Mouse (Mus musculus) heart, embryonic 11.5 days (tissue): ENCODE measurements around the gene Gm15557. TPM values are rescaled to one million over a fixed set of nuclear protein-coding genes. Genes with fewer than 3 reads are reported as not detected.

Experiments used
- ATAC-seq: fragments of 200-750 bp; cut with Nextera tagmentation; replicated peaks from 2 replicates; pipeline ENCODE4 v1.8.0; 2017; ENCODE audit warnings: moderate library complexity; ENCODE audit not compliant: insufficient number of reproducible peaks, low FRiP score, low TSS enrichment
- H3K27ac ChIP-seq: fragments of 300-500 bp; sonication (generic); 2 replicates; pipeline ENCODE4 v1.5.1; 2014; ENCODE audit warnings: mild to moderate bottlenecking, low read depth, low read length
- H3K27me3 ChIP-seq: fragments of 300-500 bp; sonication (generic); 2 replicates; pipeline ENCODE4 v1.6.1; 2014; ENCODE audit warnings: mild to moderate bottlenecking, low read length, mixed read lengths; ENCODE audit not compliant: control insufficient read depth, insufficient read depth
- H3K36me3 ChIP-seq: fragments of 300-500 bp; sonication (generic); 2 replicates; pipeline ENCODE4 v1.6.1; 2014; ENCODE audit warnings: mild to moderate bottlenecking, low read length, moderate library complexity, mixed read lengths; ENCODE audit not compliant: control insufficient read depth, insufficient read depth
- H3K4me1 ChIP-seq: fragments of 300-500 bp; sonication (generic); 2 replicates; pipeline ENCODE4 v1.6.1; 2014; ENCODE audit warnings: low read length; ENCODE audit not compliant: control insufficient read depth, insufficient read depth
- H3K4me2 ChIP-seq: fragments of 300-500 bp; sonication (generic); 2 replicates; pipeline ENCODE4 v1.6.1; 2014; ENCODE audit warnings: mild to moderate bottlenecking, moderate library complexity
- H3K4me3 ChIP-seq: fragments of 300-500 bp; sonication (generic); 2 replicates; pipeline ENCODE4 v1.5.1; 2014; ENCODE audit warnings: low read depth, low read length
- H3K9ac ChIP-seq: fragments of 300-500 bp; sonication (generic); 2 replicates; pipeline ENCODE4 v1.6.1; 2014; ENCODE audit warnings: mild to moderate bottlenecking, low read depth, low read length, moderate library complexity
- H3K9me3 ChIP-seq: fragments of 300-500 bp; sonication (generic); replicated peaks from 2 replicates; pipeline ENCODE4 v1.6.1; 2016; ENCODE audit warnings: low read length; ENCODE audit not compliant: control insufficient read depth
- whole genome bisulfite sequencing: fragments of 180-500 bp; shearing (Covaris S2); extraction: QIAGEN DNeasy Blood & Tissue Kit; methylation state at CpG from one replicate; pipeline ENCODE4 v1.1.7; 2014; ENCODE audit not compliant: insufficient replicate concordance; 5-methylcytosine and 5-hydroxymethylcytosine counted together
- polyA plus RNA-seq: library from polyadenylated mRNA; unstranded; fragments of >200 nt; fragmentation: Nextera tagmentation; extraction: Ambion mirVana; gene quantifications from 2 replicates; pipeline ENCODE4 v1.2.1, GENCODE M21; 2014

Gene Gm15557
- polyA plus RNA-seq, 1 experiment from 2014 or later, result not detected

DNA sequence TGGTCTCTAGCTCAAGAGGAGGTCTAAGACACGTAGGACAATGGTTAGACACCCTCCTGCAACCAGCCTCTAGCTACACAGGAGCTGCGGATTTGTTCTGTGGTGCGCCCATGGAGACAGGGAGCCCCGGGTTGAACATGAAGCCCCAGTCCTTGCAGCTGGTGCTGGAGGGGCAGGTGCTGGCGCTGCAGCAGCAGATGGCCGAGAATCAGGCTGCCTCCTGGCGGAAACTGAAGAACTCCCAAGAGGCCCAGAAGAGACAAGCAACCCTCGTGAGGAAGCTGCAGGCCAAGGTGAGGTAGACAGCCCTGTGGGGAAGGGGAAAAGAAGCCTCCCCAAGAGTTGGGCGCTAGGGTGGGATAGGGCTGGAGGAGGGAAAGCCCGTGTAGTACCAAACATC is 21.3 kb downstream of the Gm15557 start:
- H3K9ac ChIP-seq, result no peak overlapping the region
- H3K27me3 ChIP-seq, result no peaks in the 10 kb centered on the region
- ATAC-seq, result no peak
- peaks cover 16% of the 10 kb centered on the region; the same call in 1 of the 2 replicates for H3K36me3 ChIP-seq
- no peak overlapping the region for H3K4me3 ChIP-seq
- H3K9me3 ChIP-seq, result no peaks in the 10 kb centered on the region
- no peak overlapping the region for H3K27ac ChIP-seq
- WGBS, result 83% methylated on average over 10 of the region's 10 CpGs
- no peak overlapping the region for H3K4me2 ChIP-seq
- H3K4me1 ChIP-seq, result no peaks in the 10 kb centered on the region

DNA sequence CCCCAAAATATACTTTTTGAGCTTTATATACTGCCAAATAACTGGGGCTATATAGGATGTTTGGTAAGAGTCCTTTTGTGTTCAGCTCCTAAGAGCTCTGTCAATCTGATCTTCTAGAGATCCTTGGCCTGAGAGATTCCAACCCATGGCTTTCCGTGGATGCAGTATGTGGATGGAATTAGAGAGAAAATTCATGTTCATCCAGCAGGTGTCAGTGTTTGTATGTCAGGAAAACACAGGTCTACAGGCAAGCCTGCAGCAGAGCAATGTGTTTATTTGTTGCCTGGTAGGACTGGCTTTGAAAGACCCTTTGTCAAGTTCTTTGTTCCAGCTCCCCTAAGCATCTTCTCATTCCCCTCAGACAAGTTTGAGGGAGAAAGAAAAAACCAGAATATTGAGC is 22.5 kb downstream of the Gm15557 start:
- no peak overlapping the region for H3K4me3 ChIP-seq
- no peak overlapping the region for H3K27ac ChIP-seq
- ATAC-seq, result no peak
- H3K4me1 ChIP-seq, result no peaks in the 10 kb centered on the region
- no peak overlapping the region for H3K4me2 ChIP-seq
- H3K27me3 ChIP-seq, result no peaks in the 10 kb centered on the region
- H3K36me3 ChIP-seq, result peaks cover 25% of the 10 kb centered on the region
- WGBS, result 44% methylated on average over 1 of the region's 1 CpGs
- no peak overlapping the region for H3K9ac ChIP-seq
- H3K9me3 ChIP-seq, result no peaks in the 10 kb centered on the region

DNA sequence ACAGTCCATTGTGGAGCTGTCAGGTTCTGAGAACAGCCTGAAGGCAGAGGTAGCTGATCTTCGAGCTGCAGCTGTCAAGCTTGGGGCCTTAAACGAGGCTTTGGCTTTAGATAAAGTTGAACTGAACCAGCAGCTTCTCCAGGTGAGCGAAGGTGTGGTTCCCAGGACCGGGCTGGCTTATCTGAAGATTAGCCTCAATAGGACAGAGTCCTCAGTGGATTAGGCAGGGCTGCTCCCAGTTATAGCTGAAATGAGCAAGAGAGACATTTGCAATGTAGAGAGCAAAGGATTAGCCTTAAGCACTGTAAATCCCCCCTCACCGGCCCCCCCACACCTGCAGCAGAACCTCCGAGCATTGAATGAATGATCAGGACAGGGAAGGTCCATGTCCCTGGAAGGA is 32.8 kb downstream of the Gm15557 start:
- Histone ChIP-seq H3K36me3 (peaks cover 52% of the 10 kb centered on the region), H3K4me2 (no peak overlapping the region), H3K27me3 (no peaks in the 10 kb centered on the region), H3K4me1 (no peaks in the 10 kb centered on the region), H3K9me3 (no peaks in the 10 kb centered on the region), H3K4me3 (no peak overlapping the region), H3K27ac (no peak overlapping the region), H3K9ac (no peak overlapping the region)
- 70% methylated on average over 6 of the region's 6 CpGs for WGBS
- ATAC-seq, result no peak

DNA sequence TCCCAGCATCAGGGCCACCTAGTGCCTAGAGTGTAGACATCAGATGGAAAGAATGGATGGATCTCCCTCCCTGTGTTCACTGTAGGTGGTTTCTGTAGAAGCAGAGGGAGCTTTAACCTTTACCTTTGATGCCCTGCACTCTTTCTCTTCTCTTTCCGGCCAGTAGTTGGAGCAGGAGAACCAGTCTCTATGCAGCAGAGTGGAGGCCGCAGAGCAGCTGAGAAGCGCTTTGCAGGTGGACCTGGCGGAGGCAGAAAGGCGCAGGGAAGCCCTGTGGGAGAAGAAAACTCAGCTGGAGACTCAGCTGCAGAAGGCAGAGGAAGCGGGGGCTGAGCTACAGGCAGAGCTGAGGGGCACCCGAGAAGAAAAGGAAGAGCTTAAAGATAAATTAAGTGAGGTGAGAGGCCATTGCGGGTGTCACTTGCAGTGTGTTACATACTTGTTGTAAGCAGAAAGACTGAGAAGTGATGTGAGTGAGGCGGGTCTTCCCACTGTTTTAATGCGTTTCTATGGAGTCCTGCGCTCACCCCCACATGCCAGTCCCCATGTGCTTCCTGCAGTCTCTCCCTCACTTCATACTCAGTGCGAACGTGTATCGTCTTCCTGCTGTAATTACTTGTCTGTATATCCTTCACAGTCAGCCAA is 33.7 kb downstream of the Gm15557 start:
- H3K27ac ChIP-seq, result no peak overlapping the region
- peaks cover 45% of the 10 kb centered on the region for H3K36me3 ChIP-seq
- ATAC-seq, result no peak
- H3K4me2 ChIP-seq, result no peak overlapping the region
- no peaks in the 10 kb centered on the region for H3K9me3 ChIP-seq
- no peak overlapping the region for H3K4me3 ChIP-seq
- H3K9ac ChIP-seq, result no peak overlapping the region
- H3K4me1 ChIP-seq, result no peaks in the 10 kb centered on the region
- H3K27me3 ChIP-seq, result no peaks in the 10 kb centered on the region
- 80% methylated on average over 14 of the region's 14 CpGs for WGBS

DNA sequence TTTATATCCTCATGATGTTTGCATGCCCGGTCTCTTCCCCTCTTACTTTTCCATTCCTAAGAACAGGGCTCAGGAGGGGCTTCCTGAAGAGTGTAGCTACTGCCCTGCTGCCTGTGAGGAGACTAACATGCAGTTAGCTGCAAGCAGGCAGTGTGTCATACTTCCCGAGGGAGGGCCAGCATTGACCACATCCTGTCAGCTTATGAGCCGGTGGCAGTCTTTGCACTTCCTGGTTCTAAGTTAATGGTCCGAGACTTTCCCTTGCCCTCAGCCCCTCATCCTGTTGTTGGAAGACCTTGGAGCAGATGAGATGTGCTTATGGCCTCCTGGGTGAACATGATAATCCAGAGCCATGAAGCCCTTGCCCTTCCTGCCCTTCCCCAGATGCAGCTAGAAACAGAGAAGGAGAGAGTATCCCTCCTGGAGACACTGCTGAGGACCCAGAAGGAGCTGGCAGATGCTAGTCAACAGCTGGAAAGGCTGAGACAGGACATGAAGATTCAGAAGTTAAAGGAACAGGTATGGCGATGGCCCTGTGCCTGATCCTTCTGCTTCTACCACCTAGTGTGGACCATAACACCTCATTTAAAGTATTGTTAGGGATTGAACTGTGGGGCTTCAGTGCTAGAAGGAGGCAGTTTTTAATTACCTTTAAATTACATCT is 38.9 kb downstream of the Gm15557 start:
- Histone ChIP-seq H3K27me3 (no peaks in the 10 kb centered on the region), H3K4me2 (no peak overlapping the region), H3K9me3 (no peaks in the 10 kb centered on the region), H3K4me1 (no peaks in the 10 kb centered on the region), H3K27ac (no peak overlapping the region), H3K9ac (no peak overlapping the region), H3K4me3 (no peak overlapping the region), H3K36me3 (peaks cover 42% of the 10 kb centered on the region)
- ATAC-seq, result no peak
- WGBS, result 73% methylated on average over 5 of the region's 5 CpGs

DNA sequence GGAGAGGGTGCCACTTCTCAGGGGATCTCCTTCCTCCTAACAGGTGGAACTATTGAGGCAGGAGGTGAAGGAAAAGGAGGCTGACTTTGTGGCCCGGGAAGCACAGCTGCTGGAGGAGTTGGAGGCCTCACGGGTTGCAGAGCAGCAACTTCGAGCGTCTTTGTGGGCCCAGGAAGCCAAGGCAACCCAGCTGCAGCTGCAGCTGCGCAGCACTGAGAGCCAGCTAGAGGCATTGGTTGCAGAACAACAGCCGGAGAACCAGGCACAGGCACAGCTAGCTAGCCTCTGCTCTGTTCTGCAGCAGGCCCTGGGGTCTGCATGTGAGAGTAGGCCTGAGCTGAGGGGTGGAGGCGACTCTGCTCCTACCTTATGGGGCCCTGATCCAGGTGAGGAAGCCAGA is 45.2 kb downstream of the Gm15557 start:
- ATAC-seq, result no peak
- Histone ChIP-seq H3K4me3 (no peak overlapping the region), H3K27me3 (no peaks in the 10 kb centered on the region), H3K4me1 (peaks cover 9% of the 10 kb centered on the region), H3K36me3 (peaks cover 50% of the 10 kb centered on the region), H3K9me3 (no peaks in the 10 kb centered on the region), H3K9ac (no peak overlapping the region), H3K27ac (no peak overlapping the region), H3K4me2 (no peak overlapping the region)
- 94% methylated on average over 7 of the region's 7 CpGs for WGBS

DNA sequence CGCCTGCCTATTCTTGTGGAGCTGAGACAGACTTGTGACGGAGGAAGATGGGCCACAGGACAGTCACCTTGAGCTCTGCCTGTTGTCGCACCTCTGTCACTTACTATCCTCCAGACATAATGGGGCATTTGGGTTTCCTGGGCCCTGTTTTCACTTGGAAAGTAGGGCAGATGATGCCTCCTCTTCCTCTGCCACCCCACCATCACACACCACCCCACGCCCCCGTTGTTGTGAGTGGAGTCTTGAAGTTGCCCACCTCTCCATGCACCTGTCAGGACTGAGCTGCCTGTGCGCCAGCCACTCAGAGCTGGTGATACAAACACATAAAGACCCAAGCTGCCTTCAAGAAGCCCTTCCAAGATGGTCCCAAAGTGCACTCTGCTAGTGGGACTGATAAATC is 46.6 kb downstream of the Gm15557 start:
- no peaks in the 10 kb centered on the region for H3K27me3 ChIP-seq
- peaks cover 52% of the 10 kb centered on the region for H3K36me3 ChIP-seq
- peaks cover 9% of the 10 kb centered on the region for H3K4me1 ChIP-seq
- H3K9ac ChIP-seq, result no peak overlapping the region
- 96% methylated on average over 6 of the region's 6 CpGs for WGBS
- no peak overlapping the region for H3K27ac ChIP-seq
- ATAC-seq, result no peak
- no peak overlapping the region for H3K4me2 ChIP-seq
- no peaks in the 10 kb centered on the region for H3K9me3 ChIP-seq
- no peak overlapping the region for H3K4me3 ChIP-seq

DNA sequence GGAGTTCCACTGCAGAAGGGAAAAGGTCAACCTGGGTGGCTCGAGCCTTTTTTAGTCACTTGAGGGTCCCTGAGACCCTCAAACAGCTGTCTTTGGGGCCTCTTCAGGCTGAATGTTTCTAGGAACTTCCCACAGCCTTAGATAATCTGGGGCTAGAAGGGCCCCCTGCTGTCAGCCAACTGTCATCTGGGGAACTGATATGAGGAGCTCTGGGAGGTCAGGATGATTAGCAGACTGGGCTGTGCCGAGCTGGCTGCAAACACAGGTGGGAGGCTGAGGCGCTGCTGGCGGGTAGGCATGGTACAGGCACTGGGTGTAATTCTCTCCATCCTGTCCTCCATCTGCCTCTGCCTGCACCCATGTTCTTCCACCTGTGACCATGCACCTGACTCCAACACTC is 48.6 kb downstream of the Gm15557 start:
- Histone ChIP-seq H3K9ac (peak overlapping the region; percentile 43; the same call in 1 of the 2 replicates), H3K4me3 (no peak overlapping the region), H3K9me3 (no peaks in the 10 kb centered on the region), H3K4me1 (peaks cover 9% of the 10 kb centered on the region), H3K27me3 (no peaks in the 10 kb centered on the region), H3K36me3 (peaks cover 51% of the 10 kb centered on the region), H3K27ac (peak overlapping the region; percentile 11), H3K4me2 (peak overlapping the region; percentile 25)
- ATAC-seq, result peak; percentile 72; the same call in 1 of the 2 replicates
- WGBS, result 37% methylated on average over 4 of the region's 4 CpGs

DNA sequence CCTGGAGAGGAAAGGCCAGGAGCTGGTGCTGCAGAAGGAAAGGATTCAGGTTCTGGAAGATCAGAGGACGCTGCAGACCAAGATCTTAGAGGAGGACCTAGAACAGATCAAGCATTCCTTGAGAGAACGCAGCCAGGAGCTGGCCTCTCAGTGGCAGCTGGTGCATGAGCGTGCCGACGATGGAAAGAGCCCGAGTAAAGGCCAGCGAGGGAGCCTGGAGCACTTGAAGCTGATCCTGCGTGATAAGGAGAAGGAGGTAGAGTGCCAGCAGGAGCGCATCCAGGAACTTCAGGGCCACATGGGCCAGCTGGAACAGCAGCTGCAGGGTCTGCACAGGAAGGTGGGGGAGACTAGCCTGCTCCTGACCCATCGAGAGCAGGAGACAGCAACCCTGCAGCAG is 50.6 kb downstream of the Gm15557 start:
- Histone ChIP-seq H3K4me1 (peaks cover 9% of the 10 kb centered on the region), H3K4me3 (no peak overlapping the region), H3K9ac (no peak overlapping the region), H3K27ac (no peak overlapping the region), H3K4me2 (no peak overlapping the region), H3K27me3 (no peaks in the 10 kb centered on the region), H3K36me3 (peaks cover 44% of the 10 kb centered on the region), H3K9me3 (no peaks in the 10 kb centered on the region)
- no peak for ATAC-seq
- WGBS, result 70% methylated on average over 10 of the region's 10 CpGs
